Mouse (Mus musculus): ENCODE measurements around the gene Cwc27.
A peak's percentile ranks its signal among the peaks of the same experiment; 100 is the strongest.

DNA sequence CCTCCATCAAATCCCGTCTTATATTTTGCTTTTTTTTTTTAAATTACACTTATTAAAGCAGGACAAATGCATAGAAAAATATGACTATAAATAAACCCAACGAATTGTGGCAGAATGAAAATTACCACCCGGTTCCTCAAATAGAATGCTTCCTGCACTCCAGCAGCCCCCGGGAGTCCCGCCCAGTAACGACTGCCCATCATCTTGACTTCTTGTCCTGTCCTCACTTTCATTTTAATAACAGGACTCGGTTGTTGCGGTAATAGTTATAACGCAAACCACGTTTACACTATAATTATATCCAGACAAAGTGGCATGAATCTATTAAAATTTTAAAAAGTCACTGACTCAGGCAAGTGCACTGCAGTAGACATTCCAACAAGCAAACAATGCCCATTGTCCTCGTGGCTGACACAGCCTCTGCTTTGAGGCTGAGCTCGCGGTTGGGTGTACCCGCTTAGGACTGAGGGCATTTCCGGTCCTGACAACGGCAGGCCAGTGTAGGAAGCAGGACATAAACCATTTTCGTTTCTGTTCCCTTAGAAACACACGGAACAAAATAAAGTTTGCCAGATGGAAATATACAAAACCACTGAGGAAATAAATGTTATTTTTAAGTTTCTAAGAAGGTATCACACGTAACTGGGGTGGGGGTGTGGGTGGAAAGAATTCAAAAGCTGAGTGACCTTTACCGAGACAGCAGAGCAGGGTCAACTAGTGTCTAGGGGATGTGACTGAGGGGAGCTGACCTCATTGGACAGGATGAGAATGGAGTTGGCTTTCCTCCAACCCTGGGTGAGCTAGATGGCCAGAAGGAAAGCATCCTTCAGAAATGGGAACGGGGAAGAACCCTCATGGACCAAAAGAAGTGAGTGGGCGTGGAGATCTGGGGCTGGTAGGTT is 206.5 kb downstream of the Cwc27 start:
- no peak for TF ChIP-seq CTCF (IDR thresholded peaks at IDR 0.05)
- peak; percentile 90 for TF ChIP-seq EP300 (IDR thresholded peaks at IDR 0.05)

Measured in lung, postnatal 0 days (tissue).